17 mouse cellular contexts compared by ENCODE assay signal in the genomic region with DNA sequence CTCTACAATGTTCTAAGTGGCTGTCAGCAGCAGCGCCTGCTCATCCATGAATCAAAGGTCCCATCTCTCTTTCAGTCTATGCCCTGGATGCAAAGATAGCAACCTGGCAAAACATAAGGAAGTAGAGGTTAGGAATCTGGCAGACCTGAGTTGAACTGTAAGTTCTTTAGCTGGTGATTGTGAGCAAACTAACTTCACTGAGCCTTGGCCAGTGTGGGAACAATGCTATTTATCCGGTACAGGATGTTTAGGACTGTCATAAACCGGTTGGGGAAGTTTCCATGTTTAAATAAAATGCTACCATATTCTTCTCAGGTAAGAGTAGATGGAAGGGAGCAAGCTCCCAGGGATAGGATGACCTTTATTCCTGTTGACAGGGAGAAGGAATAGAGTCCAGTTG.
"Had no signal": no experiment of that assay in that cellular context is flagged by ENCODE, and none has a peak within 500 bp of the region (broad histone marks: within the 10 kb centered on the region; RNA-seq: fewer than 3 reads in every experiment).

No protein-coding gene starts in this region.

- H3K4me3 ChIP-seq: lung, embryonic 15.5 days; megakaryocyte, embryonic 14.5 days; midbrain, embryonic 13.5 days; midbrain, embryonic 15.5 days; neural tube, embryonic 12.5 days; stomach, embryonic 15.5 days had no signal

- DNase-seq: lung, adult 2 months; lung, postnatal 14 days; lung, postnatal 36 days; right cerebral cortex, postnatal 14 days; thymus, adult 2 months; thymus, postnatal 25 days; thymus, postnatal 4 days had no signal

- H3K9me3 ChIP-seq: lung, embryonic 15.5 days; megakaryocyte, embryonic 14.5 days; midbrain, embryonic 13.5 days; midbrain, embryonic 15.5 days; neural tube, embryonic 12.5 days; stomach, embryonic 15.5 days had no signal

- H3K9ac ChIP-seq: lung, embryonic 15.5 days; midbrain, embryonic 13.5 days; midbrain, embryonic 15.5 days; neural tube, embryonic 12.5 days; stomach, embryonic 15.5 days had no signal

- H3K27ac ChIP-seq: lung, embryonic 15.5 days; macrophage; midbrain, embryonic 13.5 days; midbrain, embryonic 15.5 days; neural tube, embryonic 12.5 days; stomach, embryonic 15.5 days; stomach, postnatal 0 days had no signal

- H3K4me2 ChIP-seq: lung, embryonic 15.5 days; midbrain, embryonic 11.5 days; midbrain, embryonic 13.5 days; midbrain, embryonic 15.5 days; neural tube, embryonic 12.5 days; stomach, embryonic 15.5 days had no signal

- H3K27me3 ChIP-seq: lung, embryonic 15.5 days; megakaryocyte, embryonic 14.5 days; midbrain, embryonic 13.5 days; midbrain, embryonic 15.5 days; neural tube, embryonic 12.5 days; stomach, embryonic 15.5 days had no signal

- ATAC-seq: lung, postnatal 0 days; midbrain, embryonic 13.5 days; midbrain, embryonic 15.5 days had no signal

- H3K36me3 ChIP-seq: lung, embryonic 15.5 days; midbrain, embryonic 13.5 days; midbrain, embryonic 15.5 days; neural tube, embryonic 12.5 days; stomach, embryonic 15.5 days had no signal

- H3K4me1 ChIP-seq: lung, embryonic 15.5 days; midbrain, embryonic 13.5 days; midbrain, embryonic 15.5 days; neural tube, embryonic 12.5 days; stomach, embryonic 15.5 days had no signal
